Mouse (Mus musculus) hindbrain, embryonic 13.5 days (tissue): ENCODE data around the gene Zbtb25. TPM values are rescaled to one million over a fixed set of nuclear protein-coding genes. Genes with fewer than 3 reads are reported as not detected.

ENCODE experiments used
- ATAC-seq: fragments of 200-750 bp; cut with Nextera tagmentation; 2 replicates; pipeline ENCODE4 v1.8.0; 2017; ENCODE audit warnings: moderate TSS enrichment; ENCODE audit not compliant: low FRiP score
- H3K27ac ChIP-seq: fragments of 300-500 bp; sonication (generic); 2 replicates; pipeline ENCODE4 v1.5.1; 2015; ENCODE audit warnings: inconsistent platforms, mild to moderate bottlenecking, moderate library complexity
- H3K27me3 ChIP-seq: fragments of 300-500 bp; sonication (generic); 2 replicates; pipeline ENCODE4 v1.6.1; 2015; ENCODE audit warnings: mild to moderate bottlenecking, inconsistent platforms
- H3K36me3 ChIP-seq: fragments of 300-500 bp; sonication (generic); 2 replicates; pipeline ENCODE4 v1.6.1; 2015; ENCODE audit warnings: mild to moderate bottlenecking, inconsistent platforms
- H3K4me1 ChIP-seq: fragments of 300-500 bp; sonication (generic); replicated peaks from 2 replicates; pipeline ENCODE4 v1.6.1; 2015; ENCODE audit warnings: inconsistent platforms
- H3K4me2 ChIP-seq: fragments of 300-500 bp; sonication (generic); 2 replicates; pipeline ENCODE4 v1.6.1; 2015; ENCODE audit warnings: inconsistent platforms, mild to moderate bottlenecking, moderate library complexity
- H3K4me3 ChIP-seq: fragments of 300-500 bp; sonication (generic); 2 replicates; pipeline ENCODE4 v1.5.1; 2015; ENCODE audit warnings: mild to moderate bottlenecking, inconsistent platforms
- H3K9ac ChIP-seq: fragments of 300-500 bp; sonication (generic); 2 replicates; pipeline ENCODE4 v1.6.1; 2015; ENCODE audit warnings: mild to moderate bottlenecking, inconsistent platforms
- H3K9me3 ChIP-seq: fragments of 300-500 bp; sonication (generic); 2 replicates; pipeline ENCODE4 v1.6.1; 2016; ENCODE audit warnings: inconsistent platforms
- WGBS: fragments of 180-500 bp; shearing (Covaris S2); methylation state at CpG from one replicate; pipeline ENCODE4 v1.1.7; 2015; 5-methylcytosine and 5-hydroxymethylcytosine counted together
- polyA plus RNA-seq: library from polyadenylated mRNA; unstranded; fragments of >200 nt; fragmentation: Nextera tagmentation; extraction: Ambion mirVana; gene quantifications from 2 replicates; pipeline ENCODE4 v1.2.1, GENCODE M21; 2015

Gene Zbtb25
- polyA plus RNA-seq, 1 experiment from 2014 or later: 14.9 TPM

DNA sequence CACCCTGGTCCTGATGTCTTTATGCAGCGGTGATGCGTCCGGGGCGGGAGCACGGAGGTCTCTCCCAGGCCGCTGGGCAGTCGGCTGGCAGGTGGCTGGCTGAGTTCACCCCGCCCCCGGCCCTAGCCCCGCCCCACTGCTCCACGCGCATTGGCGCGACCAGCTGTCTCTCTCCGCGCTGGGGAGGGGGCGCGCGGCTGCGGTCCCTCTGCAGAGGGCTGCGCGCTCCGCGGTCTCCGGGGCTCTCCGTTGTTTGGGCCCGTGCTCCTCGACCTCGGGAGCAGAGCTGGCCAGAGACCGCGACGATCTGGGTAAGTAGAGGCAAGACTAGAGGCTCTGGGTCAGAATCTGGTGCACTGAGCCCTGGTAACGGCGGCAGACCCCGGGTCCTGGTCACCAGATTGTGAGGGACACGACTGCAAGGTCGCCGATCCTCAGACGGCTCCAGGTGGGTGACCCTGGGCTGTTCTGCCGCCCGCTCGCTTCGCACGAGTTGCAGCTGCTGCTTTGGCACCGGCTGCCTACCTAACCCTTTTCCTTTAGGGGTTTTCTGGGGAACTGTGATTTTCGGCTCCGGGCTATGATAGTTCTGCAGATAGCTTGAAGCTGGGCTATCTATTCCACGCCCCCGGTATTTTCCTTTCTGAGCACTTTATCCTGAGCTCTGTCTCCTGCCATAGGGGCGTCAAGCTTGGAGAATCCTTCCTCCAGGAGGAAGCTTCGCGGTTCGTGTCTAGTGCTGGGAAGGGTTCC, 44.5 kb downstream of the Zbtb25 start, which contains the start of gene Akap5:
Gene Akap5 (plus strand): TSS at position 213 of the 753 bp plus-strand sequence.
- H3K9me3 ChIP-seq: no peaks in the 10 kb centered on the region
- peak; percentile 98 for ATAC-seq
- peak within 1 kb of the TSS; percentile 75 for H3K27ac ChIP-seq
- peaks cover 29% of the 10 kb centered on the region for H3K36me3 ChIP-seq
- 1% methylated on average over 53 of the region's 53 CpGs for WGBS
- H3K27me3 ChIP-seq: no peaks in the 10 kb centered on the region
- peak within 1 kb of the TSS; percentile 76 for H3K9ac ChIP-seq
- peaks cover 12% of the 10 kb centered on the region for H3K4me1 ChIP-seq
- H3K4me2 ChIP-seq: peak within 1 kb of the TSS; percentile 65
- peak within 1 kb of the TSS; percentile 69 for H3K4me3 ChIP-seq

DNA sequence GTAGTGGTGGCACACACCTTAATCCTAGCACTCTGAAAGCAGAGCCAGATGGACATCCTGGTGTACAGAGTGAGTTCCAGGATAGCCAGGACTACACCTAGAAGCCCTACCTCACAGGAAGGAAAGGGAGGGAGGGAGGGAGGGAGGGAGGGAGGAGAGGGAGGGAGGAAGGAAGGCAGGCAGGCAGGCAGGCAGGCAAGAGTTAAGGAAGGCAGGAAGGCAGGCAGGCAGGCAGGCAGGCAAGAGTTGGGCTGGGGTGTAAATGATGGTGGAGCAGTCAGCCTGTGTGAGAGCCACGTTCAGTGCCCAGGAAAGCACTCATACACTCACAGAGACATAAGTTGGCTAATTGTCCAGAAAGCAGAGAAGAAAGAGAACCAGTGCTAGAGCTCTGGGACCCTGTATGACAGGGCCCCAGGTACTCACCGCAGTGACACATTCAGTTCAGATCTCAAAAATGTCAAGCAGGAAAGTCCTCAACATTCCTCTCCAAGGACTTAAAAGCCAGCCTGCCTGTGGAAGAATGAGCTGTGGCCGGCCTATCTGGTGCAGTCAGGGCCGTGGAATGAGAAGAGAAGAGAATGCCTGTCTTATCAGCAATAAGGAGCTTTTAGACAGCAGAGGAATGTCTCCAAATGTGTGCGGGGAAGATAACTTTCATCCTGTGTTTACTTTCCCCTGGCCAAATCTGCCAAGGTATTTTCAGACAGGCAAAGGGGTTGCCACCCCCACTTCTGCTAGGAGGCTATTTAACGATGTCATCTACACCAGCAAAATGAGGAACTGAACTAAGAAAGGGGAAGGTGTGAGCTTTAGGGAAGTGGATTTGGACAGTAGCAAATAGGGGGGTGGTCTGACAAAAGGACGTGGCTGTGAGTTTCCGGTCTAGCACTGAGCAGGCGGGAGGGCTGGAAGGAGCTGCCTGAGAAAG, 50.9 kb downstream of the Zbtb25 start:
- Histone ChIP-seq H3K4me2 (no peak overlapping the region), H3K27me3 (no peaks in the 10 kb centered on the region), H3K4me1 (no peaks in the 10 kb centered on the region), H3K27ac (no peak overlapping the region), H3K9me3 (no peaks in the 10 kb centered on the region), H3K9ac (no peak overlapping the region; the same call in 1 of the 2 replicates), H3K36me3 (peaks cover 32% of the 10 kb centered on the region), H3K4me3 (no peak overlapping the region)
- 76% methylated on average over 9 of the region's 9 CpGs for WGBS
- no peak for ATAC-seq

DNA sequence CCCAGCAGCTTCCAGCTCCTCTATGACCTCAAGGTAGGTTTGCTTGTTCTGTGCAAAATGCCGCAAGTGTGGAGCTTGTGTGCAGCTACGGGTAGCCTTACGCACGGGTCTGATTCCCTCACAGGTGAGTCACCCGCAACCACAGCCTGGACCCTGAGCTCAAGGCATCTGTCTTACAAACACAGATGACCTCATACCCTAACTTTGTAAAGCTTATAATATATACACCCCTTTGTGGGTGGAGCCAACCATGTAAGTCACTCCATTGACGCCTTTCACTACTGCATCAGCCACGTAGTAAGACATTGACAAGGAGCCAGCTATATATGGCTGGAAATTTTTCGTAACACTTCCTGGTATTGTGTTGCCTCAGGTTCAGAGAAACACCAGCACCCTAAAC, 57.5 kb downstream of the Zbtb25 start:
- Histone ChIP-seq H3K4me2 (no peak overlapping the region), H3K36me3 (peaks cover 25% of the 10 kb centered on the region), H3K9ac (no peak overlapping the region), H3K9me3 (no peaks in the 10 kb centered on the region), H3K27ac (no peak overlapping the region), H3K4me3 (no peak overlapping the region), H3K27me3 (no peaks in the 10 kb centered on the region), H3K4me1 (peaks cover 10% of the 10 kb centered on the region)
- 97% methylated on average over 8 of the region's 8 CpGs for WGBS
- no peak for ATAC-seq

DNA sequence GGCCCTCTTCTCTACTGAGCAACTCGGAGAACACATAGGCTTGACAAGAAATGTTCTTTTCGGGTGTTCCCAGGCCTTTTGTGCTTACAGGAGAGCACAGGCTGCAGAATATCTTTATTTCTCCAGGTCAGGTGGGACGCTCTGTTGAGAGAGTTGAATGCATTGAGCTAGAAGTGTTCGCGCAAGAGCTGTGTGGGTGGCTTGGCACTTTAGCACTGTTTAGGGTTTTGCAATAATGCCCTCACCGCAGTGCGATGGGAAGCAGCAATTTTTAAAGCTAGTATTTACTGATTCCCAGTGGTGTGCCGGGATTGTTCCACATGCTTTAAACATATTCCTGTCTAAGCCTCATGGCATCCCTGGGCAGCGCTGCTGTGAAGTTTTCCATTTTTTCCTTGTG, 58.2 kb downstream of the Zbtb25 start:
- 90% methylated on average over 9 of the region's 9 CpGs for WGBS
- Histone ChIP-seq H3K27me3 (no peaks in the 10 kb centered on the region), H3K4me3 (no peak overlapping the region), H3K36me3 (peaks cover 25% of the 10 kb centered on the region), H3K27ac (no peak overlapping the region), H3K4me2 (no peak overlapping the region), H3K9me3 (no peaks in the 10 kb centered on the region), H3K4me1 (peaks cover 17% of the 10 kb centered on the region), H3K9ac (no peak overlapping the region)
- ATAC-seq: no peak

DNA sequence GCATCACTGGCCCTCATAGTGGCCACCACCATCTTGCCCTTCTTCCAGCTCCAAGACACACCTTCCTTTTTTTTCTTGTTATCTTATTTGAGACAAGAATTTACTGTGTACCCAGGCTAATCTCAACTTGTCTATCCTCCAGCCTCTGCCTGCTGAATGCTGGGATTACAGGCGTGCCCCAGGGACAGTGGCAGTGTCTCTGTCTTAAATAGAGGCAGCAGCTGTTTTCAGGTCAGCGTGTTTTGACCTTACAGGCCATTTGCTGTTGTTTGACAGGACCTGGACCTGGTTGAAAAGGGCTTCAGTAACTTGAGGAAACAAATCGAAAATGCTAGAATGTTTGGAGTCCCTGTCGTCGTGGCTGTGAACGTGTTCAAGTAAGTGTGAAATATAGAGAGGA, 58.8 kb downstream of the Zbtb25 start:
- H3K4me2 ChIP-seq: no peak overlapping the region
- peaks cover 17% of the 10 kb centered on the region for H3K4me1 ChIP-seq
- H3K9ac ChIP-seq: no peak overlapping the region
- H3K9me3 ChIP-seq: no peaks in the 10 kb centered on the region
- ATAC-seq: no peak
- no peak overlapping the region for H3K4me3 ChIP-seq
- peaks cover 24% of the 10 kb centered on the region for H3K36me3 ChIP-seq
- H3K27me3 ChIP-seq: no peaks in the 10 kb centered on the region
- WGBS: 82% methylated on average over 6 of the region's 6 CpGs
- no peak overlapping the region for H3K27ac ChIP-seq

DNA sequence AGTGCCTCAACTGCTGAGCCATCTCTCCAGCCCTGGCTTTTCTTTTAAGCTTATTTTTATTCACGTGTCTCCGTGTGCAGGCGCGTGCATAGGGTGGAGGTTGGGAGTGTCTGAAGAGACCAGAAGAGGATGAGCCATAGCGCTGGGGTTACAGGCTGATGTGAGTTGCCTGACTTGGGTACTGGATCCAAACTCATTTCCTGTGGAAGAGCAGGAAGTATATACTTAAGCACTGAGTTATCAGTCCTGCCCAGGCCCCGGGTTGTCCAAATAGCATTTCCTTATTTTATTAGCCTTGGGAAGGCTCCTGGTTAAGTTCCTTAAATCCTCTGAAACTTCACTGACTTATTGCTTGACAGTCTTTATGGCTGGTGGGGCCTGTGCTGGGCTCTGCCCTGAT, 59.4 kb downstream of the Zbtb25 start:
- Histone ChIP-seq H3K4me2 (no peak overlapping the region), H3K4me3 (no peak overlapping the region), H3K4me1 (peaks cover 17% of the 10 kb centered on the region), H3K27ac (no peak overlapping the region), H3K36me3 (peaks cover 18% of the 10 kb centered on the region), H3K9me3 (no peaks in the 10 kb centered on the region), H3K9ac (no peak overlapping the region), H3K27me3 (no peaks in the 10 kb centered on the region)
- WGBS: 91% methylated on average over 6 of the region's 6 CpGs
- ATAC-seq: no peak

DNA sequence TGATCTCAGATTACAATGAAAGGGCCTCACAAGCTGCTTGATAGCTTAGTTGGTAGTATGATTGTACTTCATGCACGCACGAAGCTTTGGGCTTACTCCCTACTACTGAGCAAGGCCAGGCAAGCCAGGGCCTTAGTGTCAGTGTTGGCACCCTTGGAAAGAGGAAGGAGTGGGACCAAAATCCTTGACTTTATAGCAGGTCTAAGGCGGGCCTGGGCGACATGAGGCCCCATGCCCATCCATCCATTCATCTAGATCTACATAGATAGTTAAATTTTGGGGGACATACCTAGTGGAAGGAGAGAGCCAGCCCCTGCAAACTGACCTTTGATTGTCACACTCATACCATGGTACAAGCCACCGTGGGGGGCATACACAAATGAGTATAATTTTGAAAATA, 61.0 kb downstream of the Zbtb25 start:
- 95% methylated on average over 5 of the region's 5 CpGs for WGBS
- Histone ChIP-seq H3K4me2 (no peak overlapping the region), H3K4me3 (no peak overlapping the region), H3K4me1 (peaks cover 17% of the 10 kb centered on the region), H3K9me3 (no peaks in the 10 kb centered on the region), H3K27me3 (no peaks in the 10 kb centered on the region), H3K9ac (0 out of 2 replicates have a peak overlapping the region, but pooled peaks have one; percentile 39), H3K27ac (no peak overlapping the region), H3K36me3 (peaks cover 15% of the 10 kb centered on the region)
- ATAC-seq: no peak

DNA sequence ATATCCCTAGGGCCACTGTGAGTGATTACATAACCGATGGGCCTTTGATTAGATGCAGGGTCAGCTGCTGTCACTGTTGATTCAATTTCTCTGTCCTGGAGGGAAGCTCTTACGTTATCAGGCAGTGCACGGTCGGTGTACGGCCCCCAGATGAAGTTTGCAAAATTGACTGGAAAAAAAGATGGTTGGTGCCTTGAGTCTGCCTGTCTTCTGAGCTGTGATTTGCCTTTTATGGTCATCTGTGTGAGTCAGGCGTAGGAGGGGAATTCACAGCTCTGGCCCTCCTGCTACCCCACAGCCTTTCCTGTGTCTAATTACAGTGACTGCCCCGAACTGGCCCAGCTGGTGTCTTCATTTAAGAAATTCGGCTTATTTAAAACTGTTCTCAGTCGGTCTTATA, 61.4 kb downstream of the Zbtb25 start:
- Histone ChIP-seq H3K4me3 (no peak overlapping the region), H3K9me3 (no peaks in the 10 kb centered on the region), H3K9ac (0 out of 2 replicates have a peak overlapping the region, but pooled peaks have one; percentile 39), H3K4me1 (peaks cover 17% of the 10 kb centered on the region), H3K4me2 (no peak overlapping the region), H3K27me3 (no peaks in the 10 kb centered on the region), H3K36me3 (peaks cover 16% of the 10 kb centered on the region), H3K27ac (no peak overlapping the region)
- ATAC-seq: peak; percentile 17; the same call in 1 of the 2 replicates
- WGBS: 43% methylated on average over 9 of the region's 9 CpGs

DNA sequence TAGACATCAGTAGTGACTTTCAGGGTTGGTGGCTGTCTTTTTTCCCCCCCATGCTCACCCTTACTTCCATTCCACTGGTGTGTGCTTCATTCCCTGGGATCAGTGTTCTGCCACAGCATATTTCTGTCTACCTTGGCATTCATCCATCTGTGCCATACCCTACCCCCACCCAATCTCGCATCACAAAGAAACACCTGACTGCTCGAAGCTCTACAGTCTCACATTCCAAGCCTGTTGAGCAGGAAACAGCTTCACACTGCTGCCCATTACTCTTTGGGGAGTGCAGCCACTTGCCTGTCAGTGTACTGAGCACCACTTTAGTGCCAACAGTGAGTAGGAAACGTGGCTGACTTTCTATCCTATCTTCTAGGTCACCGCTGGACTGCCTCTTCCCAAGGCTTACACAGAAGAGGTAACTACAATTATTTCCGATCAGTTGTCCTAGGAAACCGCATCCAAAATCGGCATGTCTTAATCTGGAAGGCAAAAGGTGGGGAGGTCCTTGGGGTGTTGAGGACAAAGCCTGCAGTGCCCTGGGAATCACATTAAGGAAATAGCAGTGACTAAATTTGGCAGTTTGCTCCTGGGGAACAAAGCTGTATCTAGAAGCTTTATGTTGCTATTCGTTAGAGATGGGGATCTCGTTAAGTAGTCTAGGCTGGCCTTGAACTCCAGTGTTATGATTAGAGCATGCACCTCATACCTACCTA, 62.4 kb downstream of the Zbtb25 start:
- Histone ChIP-seq H3K4me2 (no peak overlapping the region), H3K27me3 (no peaks in the 10 kb centered on the region), H3K4me3 (no peak overlapping the region), H3K27ac (no peak overlapping the region), H3K9ac (no peak overlapping the region), H3K4me1 (peaks cover 17% of the 10 kb centered on the region), H3K36me3 (peaks cover 11% of the 10 kb centered on the region), H3K9me3 (no peaks in the 10 kb centered on the region)
- 80% methylated on average over 9 of the region's 9 CpGs for WGBS
- ATAC-seq: no peak

DNA sequence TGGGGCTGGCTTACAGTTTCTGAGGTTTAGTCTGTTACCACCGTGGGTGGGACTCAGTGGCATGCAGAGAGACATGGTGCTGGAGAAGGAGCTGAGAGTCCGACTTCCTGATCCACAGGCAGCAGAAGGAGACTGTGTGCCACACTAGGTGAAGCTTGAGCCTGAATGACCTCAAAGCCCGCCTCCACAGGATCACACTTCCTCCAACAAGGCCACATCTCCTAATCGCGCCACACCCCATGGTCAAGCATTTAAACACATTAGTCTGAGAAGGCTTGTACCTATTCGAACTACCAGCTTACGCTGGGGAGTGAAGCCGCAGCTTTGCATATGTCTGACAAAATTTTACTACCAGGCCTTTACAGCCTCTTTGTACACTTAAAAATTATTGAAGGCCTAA, 64.3 kb downstream of the Zbtb25 start:
- 93% methylated on average over 8 of the region's 8 CpGs for WGBS
- Histone ChIP-seq H3K36me3 (peaks cover 23% of the 10 kb centered on the region), H3K9me3 (no peaks in the 10 kb centered on the region), H3K9ac (no peak overlapping the region), H3K4me2 (no peak overlapping the region), H3K27ac (no peak overlapping the region), H3K4me1 (peaks cover 17% of the 10 kb centered on the region), H3K4me3 (no peak overlapping the region), H3K27me3 (no peaks in the 10 kb centered on the region)
- no peak for ATAC-seq

DNA sequence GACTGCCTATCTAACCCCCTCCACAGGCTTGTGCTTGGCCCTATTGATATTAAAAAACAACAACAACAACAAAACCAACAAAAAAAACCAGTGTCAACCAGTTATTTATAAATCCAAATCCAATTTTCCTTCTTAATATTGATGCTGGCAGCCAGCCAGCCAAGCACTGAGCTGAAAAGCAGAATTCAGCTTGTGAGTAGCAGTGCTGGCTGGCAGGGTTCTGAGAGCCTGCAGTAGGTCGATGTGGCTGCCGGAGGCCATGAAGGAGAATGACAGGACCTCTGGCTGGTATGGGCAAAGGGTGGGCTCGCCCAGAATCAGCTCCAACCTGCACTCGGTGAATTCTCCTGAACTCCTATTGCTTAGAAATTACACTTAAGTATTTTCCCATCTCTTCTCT, 65.2 kb downstream of the Zbtb25 start:
- WGBS: 49% methylated on average over 4 of the region's 4 CpGs
- peak overlapping the region; percentile 42 for H3K27ac ChIP-seq
- H3K4me1 ChIP-seq: peaks cover 17% of the 10 kb centered on the region
- no peak overlapping the region for H3K4me2 ChIP-seq
- no peaks in the 10 kb centered on the region for H3K9me3 ChIP-seq
- ATAC-seq: no peak
- peaks cover 24% of the 10 kb centered on the region for H3K36me3 ChIP-seq
- H3K4me3 ChIP-seq: no peak overlapping the region
- H3K9ac ChIP-seq: no peak overlapping the region
- H3K27me3 ChIP-seq: no peaks in the 10 kb centered on the region

DNA sequence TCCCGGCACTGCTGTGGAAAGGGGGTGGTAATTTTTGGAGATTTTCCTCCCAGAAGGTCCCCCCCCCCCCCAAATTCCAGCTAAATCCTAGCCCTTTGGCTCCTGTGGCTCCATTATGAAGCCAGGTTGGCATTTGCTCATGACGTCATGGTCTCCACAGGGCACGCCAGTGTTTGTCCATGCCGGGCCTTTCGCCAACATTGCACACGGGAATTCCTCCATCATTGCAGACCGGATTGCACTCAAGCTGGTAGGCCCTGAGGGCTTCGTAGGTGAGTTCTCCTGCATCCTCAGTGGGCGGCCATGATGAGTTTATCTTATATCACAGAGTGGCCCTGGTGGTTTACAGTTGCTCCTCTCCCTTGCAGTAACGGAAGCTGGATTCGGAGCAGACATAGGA, 65.9 kb downstream of the Zbtb25 start:
- 89% methylated on average over 11 of the region's 11 CpGs for WGBS
- no peaks in the 10 kb centered on the region for H3K27me3 ChIP-seq
- no peak overlapping the region for H3K4me2 ChIP-seq
- H3K27ac ChIP-seq: peak overlapping the region; percentile 42; the same call in 1 of the 2 replicates
- no peak overlapping the region for H3K4me3 ChIP-seq
- peaks cover 28% of the 10 kb centered on the region for H3K36me3 ChIP-seq
- ATAC-seq: no peak
- no peak overlapping the region for H3K9ac ChIP-seq
- H3K9me3 ChIP-seq: no peaks in the 10 kb centered on the region
- H3K4me1 ChIP-seq: peaks cover 17% of the 10 kb centered on the region
